Mouse (Mus musculus) G1E-ER4 (cell line): ENCODE results near the gene Nfatc2. TPM values are rescaled to one million over a fixed set of nuclear protein-coding genes. Genes with fewer than 3 reads are reported as not detected.

Experiments used
- GATA1 ChIP-seq: IDR thresholded peaks from one replicate; pipeline ENCODE4 v1.8.0; 2012; ENCODE audit warnings: low read length, inconsistent platforms
- polyA plus RNA-seq: library from polyadenylated mRNA; stranded (reverse); fragments of >175 nt; gene quantifications from 2 replicates; pipeline ENCODE4 v1.2.3, GENCODE M21; 2012

Gene Nfatc2
- polyA plus RNA-seq, 1 experiment, result not detected

DNA sequence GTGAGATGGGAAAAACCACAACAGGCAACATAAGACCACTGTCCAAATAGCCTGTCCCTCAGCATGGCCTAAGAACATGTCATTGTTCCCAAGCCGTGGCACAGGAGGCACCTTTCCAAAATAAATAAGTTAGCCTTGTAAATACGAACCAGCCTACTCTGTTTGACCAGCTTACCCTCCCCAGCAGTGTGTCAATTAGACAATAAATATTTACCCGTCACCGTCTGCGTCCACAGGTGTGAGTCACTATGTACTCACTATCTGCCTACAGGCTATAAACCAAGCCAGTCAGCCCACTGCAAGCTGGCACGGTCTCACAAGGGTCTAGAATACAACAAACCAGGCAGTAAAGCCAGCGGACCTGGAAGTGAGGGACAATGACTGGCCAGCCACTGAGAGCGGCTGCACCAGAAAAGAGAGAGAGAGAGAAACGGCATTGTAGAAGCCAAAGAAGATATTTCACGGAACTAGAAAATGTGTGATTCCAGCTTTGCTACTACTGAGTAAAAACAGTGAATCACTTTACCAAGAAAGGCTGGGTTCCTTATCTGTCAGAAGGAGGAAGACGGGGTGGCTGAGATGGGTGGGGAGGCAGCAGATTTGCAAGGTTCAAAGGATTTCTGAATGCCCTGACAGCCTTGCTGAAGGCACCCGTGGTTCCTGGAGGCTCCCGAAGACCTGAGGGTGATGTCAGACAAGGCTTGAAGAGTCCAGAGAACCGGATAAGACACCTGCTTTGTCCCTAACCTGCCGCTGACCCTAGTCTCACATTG, 69.2 kb downstream of the Nfatc2 start:
- no peak for TF ChIP-seq GATA1

DNA sequence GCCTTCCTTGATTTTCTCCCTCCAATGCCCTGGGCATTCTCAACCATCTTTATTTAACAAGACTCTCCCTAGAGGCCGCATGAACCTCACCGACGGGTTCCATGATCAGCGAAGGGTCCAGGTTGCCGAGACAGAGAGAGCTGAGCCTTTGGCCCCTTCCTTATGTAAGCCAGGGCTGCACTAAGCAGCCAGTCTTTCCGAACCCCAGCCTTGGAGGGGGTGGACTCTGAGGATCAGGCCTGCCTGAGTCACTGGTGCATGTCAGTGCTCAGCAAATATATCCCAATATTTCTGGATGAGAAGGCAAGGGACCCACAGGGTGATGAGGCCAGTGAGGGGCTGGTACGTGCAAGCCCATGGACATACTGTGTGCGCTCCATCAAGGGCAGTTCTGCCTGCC, 72.9 kb downstream of the Nfatc2 start:
- no peak for TF ChIP-seq GATA1

DNA sequence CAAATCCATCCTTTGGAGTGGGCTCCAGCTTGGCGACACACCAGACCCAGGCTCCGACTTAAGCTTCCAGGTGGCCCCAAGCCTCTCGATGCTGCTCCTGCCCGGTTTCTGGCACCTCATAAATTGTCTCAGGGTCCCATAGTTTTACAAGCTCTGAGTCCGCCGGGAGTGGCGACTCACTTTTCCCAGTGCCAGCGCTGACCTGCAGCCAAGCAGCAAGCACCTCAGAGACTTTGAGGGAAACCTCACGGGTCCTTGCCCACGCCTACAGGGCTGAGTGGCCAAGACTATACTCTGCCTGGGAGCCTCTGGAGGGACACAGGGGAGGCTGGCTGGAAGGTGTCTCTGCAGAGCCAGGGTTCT, 74.0 kb downstream of the Nfatc2 start:
- no peak for TF ChIP-seq GATA1

DNA sequence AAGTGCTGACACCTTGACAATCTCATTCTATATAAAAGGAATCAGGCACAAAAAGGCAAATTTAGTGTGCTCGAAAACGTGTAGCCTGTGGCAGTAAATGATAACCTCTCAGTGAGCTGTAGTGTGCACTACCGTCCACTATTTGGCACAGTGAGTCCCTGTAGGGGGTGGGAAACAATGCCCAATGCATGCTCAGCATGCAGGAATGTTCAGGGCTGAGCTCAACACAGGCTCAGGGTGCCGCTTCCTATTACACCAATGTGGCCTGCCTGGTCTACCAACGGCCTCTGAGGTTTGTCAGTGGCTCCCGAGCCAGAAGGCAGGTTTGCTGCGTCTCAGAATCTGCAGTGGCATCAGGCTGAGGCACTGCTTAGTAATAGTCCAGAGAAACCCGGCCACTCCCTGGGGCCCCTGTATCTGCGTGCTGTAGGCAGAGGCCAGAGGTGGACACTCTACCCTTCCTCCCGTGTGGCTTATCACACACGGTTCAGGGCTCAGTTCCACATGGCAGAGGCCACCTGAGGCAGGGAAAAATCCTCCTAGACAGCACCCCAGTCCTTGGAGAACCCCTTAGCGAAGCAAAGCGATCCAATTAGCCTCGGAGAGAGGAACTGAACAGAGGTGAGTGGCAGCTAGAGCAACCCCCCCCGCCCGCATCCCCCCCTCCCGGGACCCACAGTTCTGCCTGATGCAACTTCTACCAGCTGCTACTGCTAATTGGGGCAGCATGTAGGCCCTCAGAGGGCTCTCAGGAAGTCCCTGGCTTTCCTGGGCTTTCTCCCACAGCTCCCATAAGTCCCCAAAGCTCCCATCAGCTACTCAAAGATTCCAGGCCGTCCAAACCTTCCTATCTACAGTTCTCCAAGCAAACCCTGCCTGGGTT, 74.7 kb downstream of the Nfatc2 start:
- no peak for TF ChIP-seq GATA1

DNA sequence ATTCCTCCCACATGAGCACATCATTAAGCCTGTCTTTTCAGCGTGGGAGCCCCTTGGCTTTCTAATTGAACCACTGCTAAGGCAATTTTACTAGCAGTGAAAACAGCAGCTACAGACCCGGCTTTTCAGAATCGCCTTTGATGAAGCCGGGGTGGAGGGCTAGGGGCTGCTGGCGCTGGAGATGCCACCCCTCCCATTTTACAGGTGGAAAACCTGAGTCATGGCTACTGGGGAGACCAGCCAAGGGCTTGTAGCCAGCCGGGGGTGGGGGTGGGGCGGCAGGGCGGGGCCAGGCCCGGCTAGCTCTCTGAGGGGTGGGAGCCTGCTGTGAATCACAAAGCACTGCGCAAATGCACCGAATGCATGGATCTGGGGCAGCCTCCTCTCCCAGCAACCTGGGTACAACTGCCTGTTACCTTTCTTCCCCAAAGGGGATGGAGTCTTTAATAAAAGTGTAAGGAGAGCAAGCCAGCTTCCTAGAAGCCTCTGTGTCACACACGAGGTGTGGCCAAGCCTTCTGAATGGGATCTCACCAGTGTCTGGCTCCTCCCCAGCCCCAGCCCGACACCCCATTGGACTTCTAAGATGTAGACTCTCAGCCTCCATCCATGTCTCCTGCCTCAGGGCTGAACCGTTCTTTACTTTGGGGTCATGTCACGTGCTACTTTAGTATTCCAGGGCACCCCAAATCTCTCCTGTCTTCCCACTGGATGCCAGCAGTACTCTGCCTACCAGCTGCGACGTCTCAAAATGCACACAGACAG, 75.9 kb downstream of the Nfatc2 start:
- no peak for TF ChIP-seq GATA1

DNA sequence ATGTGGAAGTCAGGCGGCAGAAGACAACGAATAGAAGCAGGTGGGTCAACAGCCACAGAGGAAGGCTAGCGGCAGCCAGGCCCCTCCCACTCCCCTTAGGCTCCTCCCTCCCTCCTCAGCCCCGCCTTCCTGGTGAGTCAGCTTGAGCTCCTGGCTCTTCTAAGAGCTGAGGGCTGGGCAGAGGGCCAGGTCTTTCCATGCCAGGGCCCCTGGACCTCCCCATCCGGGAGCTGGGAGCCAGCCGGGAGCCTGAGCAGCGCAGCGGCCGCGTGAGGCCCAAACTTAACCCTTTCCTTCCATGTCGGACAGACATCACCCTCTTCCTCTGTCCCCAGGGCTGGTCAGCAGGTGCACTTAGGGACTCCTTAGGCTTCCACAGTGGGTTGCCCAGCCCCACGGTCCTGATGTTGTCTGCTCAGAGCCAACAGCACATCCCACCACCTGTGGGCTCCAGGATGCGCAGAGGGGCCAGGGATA, 76.5 kb downstream of the Nfatc2 start:
- TF ChIP-seq GATA1, result no peak

DNA sequence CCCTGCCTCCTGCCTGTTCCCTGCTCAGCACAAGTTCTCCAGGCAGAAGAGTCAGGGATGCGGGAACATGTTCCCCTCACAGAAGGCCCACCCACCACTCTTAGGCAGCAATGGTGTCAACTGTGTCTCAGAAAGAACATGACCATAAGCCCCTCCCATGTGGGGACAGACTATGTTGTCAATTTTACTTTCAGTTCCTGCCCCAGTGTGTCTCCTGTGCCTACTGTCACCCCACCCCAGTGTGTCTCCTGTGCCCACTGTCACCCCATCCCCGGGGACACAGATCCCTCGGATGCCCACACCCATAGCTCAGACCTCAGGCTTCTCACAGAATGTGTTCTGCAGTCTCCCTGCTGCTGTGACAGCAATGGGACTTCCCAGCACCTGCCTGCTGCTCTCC, 79.2 kb downstream of the Nfatc2 start:
- TF ChIP-seq GATA1, result no peak

DNA sequence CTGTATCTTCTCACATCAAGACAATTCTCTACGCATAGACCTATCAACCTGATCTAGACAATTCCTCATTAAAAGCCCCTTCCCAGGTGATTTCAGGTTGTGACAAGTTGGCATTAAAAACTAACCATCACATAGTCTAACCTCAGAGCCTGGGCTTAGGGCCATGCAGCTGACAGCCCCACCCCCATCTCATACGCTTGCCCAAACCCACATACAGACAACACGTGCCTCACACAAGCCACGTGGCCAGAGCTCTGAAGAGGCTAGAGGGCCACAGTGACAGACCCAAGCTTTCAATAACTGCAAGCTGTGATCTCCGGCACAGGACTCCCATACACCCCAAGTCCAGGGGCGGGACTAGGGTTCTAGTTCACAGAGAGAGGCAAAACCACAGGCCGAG, 80.7 kb downstream of the Nfatc2 start:
- no peak for TF ChIP-seq GATA1

DNA sequence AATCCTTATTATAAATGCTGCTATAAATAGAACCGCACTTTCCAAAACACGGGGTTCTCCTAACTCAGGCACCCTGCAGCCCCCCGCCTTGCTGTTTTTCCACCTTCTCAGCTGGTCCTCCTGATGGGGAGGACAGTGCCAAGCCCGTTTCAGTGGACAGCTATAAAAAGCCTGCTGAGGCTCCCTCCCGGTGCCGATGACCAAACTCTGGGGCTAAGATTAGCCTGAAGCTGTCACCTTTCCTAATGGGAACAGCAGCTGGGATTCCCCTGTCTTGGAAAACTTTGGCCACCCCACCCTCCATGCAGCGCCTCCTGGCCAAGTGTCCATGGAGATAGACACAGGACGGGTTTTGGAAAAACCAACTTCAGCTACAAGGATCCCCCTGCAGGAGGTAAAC, 81.9 kb downstream of the Nfatc2 start:
- TF ChIP-seq GATA1, result no peak

DNA sequence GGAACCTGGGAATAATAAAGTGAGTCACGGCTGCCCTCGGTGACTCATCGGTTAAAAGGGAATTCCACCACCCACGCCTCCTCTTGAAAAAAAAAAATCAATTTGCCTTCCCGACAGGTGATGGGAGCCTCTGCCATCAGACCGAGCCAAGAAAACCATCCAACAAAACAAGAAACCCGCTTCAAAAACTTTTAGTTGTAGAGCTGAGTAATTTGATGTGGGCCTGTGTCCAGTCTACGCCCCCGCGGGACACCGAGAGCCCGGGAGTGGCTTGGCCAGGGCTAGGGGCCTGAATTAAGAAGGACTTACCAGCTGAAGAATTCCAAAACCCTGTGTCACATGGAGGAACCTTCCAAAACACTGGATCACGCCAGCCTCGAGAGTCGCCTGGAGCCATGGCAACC, 83.2 kb downstream of the Nfatc2 start:
- no peak for TF ChIP-seq GATA1

DNA sequence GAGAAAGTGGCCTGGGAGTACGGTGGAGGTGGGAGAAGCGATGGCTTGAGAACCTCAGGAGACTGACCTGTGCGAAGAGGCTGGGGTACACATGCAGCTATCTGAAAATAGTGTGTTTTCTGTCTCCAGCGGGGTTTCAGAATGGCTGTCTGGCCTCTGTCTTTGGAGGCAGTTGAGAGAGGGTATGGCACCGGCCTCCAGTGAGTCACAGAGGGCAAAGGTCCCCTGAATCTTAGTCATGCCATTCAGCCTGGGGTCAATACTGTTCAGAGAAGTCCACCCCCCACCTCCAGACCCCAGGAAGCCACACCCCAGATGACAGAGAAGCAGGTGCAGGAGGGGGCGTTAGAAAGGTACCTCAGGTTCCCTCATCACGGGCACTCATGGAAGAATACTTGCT, 83.7 kb downstream of the Nfatc2 start:
- TF ChIP-seq GATA1, result no peak

DNA sequence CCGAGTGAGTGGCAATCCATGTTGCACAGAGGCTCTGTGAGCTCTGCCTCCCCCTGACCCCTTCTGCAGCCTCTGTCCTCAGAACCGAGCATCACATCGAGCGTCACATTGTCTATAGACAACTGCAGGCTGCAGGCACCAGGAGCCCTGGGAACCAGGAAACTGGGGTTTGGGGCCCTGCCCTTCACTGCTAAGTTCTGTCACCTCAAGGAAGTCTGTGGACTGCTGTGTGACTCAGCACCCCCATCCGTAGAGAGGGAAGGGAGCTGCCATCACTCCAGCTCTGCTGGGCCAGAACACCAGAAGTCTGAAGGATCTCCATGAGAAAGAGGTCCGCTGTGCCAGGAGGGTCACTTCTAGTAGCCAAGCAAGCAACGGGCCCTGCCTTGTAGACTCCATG, 84.7 kb downstream of the Nfatc2 start:
- no peak for TF ChIP-seq GATA1

DNA sequence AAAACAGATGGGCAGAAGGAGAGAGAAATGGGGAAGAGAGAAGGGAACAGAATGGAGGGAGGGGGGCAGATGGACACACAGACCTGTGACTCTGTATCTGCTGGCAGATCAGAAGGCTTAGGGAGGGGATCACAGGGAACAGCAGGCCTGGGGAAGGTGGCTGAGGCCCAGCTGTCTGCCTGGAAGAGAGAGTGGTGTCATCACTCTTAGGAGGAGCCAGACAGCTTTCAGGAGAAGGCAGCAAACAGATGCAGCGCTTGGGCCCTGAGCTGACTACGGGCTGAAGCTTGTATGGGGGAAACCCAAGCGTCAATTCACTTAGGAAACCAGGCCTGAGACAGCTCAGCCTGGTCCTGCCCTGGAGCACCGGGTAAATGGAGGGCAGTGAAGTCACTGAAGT, 86.0 kb downstream of the Nfatc2 start:
- TF ChIP-seq GATA1, result no peak

DNA sequence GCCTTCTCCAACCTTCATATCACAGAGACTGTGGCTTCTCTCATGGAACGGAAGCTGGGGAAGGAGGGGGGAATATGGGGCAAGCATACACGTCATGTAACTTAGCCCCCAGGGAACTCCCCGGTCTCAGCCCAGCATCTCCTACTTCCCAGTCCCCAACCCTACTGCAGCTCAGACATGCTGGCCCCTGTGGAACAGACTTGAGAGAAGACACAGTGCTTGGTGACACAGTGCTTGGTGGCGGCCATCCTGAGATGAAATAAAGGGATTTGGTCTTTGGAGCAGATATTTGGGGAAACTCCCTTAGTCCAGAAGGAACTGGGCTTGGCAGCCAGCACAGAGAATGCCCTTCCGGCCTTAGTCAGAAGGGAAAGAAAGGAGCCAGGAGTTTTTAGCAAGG, 87.3 kb downstream of the Nfatc2 start:
- TF ChIP-seq GATA1, result no peak

DNA sequence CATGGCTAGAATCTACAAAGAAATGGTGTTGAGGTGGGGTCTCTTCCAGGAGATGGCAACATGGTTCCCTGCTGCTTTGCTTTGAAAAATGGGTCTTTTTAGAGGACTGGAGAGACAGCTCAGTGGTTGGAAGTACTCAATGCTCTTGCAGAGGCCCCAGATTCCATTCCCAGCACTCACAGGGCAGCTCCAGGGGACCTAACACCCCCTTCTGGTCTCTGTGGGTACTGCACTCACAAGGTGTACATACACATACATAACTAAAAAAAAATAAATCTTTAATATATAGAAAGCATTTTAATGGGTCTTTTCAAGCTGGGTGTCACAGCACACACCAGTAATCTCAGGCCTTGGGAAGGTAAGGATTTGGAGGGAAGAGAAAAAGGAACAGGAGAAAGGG, 89.9 kb downstream of the Nfatc2 start:
- no peak for TF ChIP-seq GATA1
